Mouse (Mus musculus): ENCODE measurements around the gene Olfr461. TPM values are rescaled to one million over a fixed set of nuclear protein-coding genes. Genes with fewer than 3 reads are reported as not detected.

The Olfr461 gene
- polyA plus RNA-seq, 1 experiment from 2014 or later = 0.10 TPM

Other genes starting within 250 kb of the Olfr461 start
- 47.6 and 50.0 TPM in 2 replicates for gene Agk, start 229.9 kb downstream of the Olfr461 start, polyA plus RNA-seq (2016; fragmentation: Nextera tagmentation; extraction: Ambion mirVana)
- gene E330009J07Rik, start 118.9 kb downstream of the Olfr461 start, polyA plus RNA-seq (2016; fragmentation: Nextera tagmentation; extraction: Ambion mirVana) = 12.1 and 15.2 TPM in 2 replicates
- gene Wee2, start 116.0 kb downstream of the Olfr461 start, polyA plus RNA-seq (2016; fragmentation: Nextera tagmentation; extraction: Ambion mirVana) = not detected in 2 replicates
- 181 and 188 TPM in 2 replicates for gene Ssbp1, start 83.7 kb downstream of the Olfr461 start, polyA plus RNA-seq (2016; fragmentation: Nextera tagmentation; extraction: Ambion mirVana)
- gene Tas2r137, start 63.8 kb downstream of the Olfr461 start, polyA plus RNA-seq (2016; fragmentation: Nextera tagmentation; extraction: Ambion mirVana) = not detected in 2 replicates
- gene Tas2r108, start 61.5 kb downstream of the Olfr461 start, polyA plus RNA-seq (2016; fragmentation: Nextera tagmentation; extraction: Ambion mirVana) = 0.17 and 0.23 TPM in 2 replicates
- gene Prss37, start 35.5 kb downstream of the Olfr461 start, polyA plus RNA-seq (2016; fragmentation: Nextera tagmentation; extraction: Ambion mirVana) = not detected in 2 replicates
- not detected in 2 replicates for gene Olfr460, start 14.4 kb upstream of the Olfr461 start, polyA plus RNA-seq (2016; fragmentation: Nextera tagmentation; extraction: Ambion mirVana)
- 0.45 and 0.93 TPM in 2 replicates for gene Clec5a, start 30.8 kb upstream of the Olfr461 start, polyA plus RNA-seq (2016; fragmentation: Nextera tagmentation; extraction: Ambion mirVana)
- not detected in 2 replicates for gene Tas2r138, start 58.3 kb upstream of the Olfr461 start, polyA plus RNA-seq (2016; fragmentation: Nextera tagmentation; extraction: Ambion mirVana)
- gene Mgam, start 73.8 kb upstream of the Olfr461 start, polyA plus RNA-seq (2016; fragmentation: Nextera tagmentation; extraction: Ambion mirVana) = 0.06 TPM in 1 of 2 replicates, not detected in the other